Mouse (Mus musculus): ENCODE data around the gene Armh2. TPM values are rescaled to one million over a fixed set of nuclear protein-coding genes. Genes with fewer than 3 reads are reported as not detected.

Gene Armh2
- polyA plus RNA-seq, 1 experiment from 2014 or later: not detected

- Histone ChIP-seq H3K4me3 (no peak overlapping the region), H3K36me3 (no peaks in the 10 kb centered on the region), H3K27ac (ENCODE audit: poor library complexity, severe bottlenecking) (no peak overlapping the region), H3K27me3 (replicated peaks) (no peaks in the 10 kb centered on the region), H3K9ac (no peak overlapping the region), H3K9me3 (replicated peaks) (no peaks in the 10 kb centered on the region), H3K4me1 (replicated peaks) (peaks cover 7% of the 10 kb centered on the region; the same call in 1 of the 2 replicates), H3K4me2 (no peak overlapping the region)
- ATAC-seq (ENCODE audit: insufficient number of reproducible peaks, low FRiP score): no peak
- 61% methylated on average over 8 of the region's 8 CpGs for WGBS
Observed at GRCm38 (mm10) chr13:24778706-24779380, 37.8 kb downstream of the Armh2 start.

- ATAC-seq (ENCODE audit: insufficient number of reproducible peaks, low FRiP score): no peak
- H3K9ac ChIP-seq: no peak overlapping the region
- H3K4me3 ChIP-seq: no peak overlapping the region
- H3K27me3 ChIP-seq (replicated peaks): no peaks in the 10 kb centered on the region
- H3K36me3 ChIP-seq: no peaks in the 10 kb centered on the region
- no peaks in the 10 kb centered on the region for H3K9me3 ChIP-seq (replicated peaks)
- peaks cover 7% of the 10 kb centered on the region; the same call in 1 of the 2 replicates for H3K4me1 ChIP-seq (replicated peaks)
- H3K27ac ChIP-seq (ENCODE audit: poor library complexity, severe bottlenecking): no peak overlapping the region
- 58% methylated on average over 5 of the region's 5 CpGs for WGBS
- no peak overlapping the region for H3K4me2 ChIP-seq
Observed at GRCm38 (mm10) chr13:24781916-24782315, 40.9 kb downstream of the Armh2 start.

DNA sequence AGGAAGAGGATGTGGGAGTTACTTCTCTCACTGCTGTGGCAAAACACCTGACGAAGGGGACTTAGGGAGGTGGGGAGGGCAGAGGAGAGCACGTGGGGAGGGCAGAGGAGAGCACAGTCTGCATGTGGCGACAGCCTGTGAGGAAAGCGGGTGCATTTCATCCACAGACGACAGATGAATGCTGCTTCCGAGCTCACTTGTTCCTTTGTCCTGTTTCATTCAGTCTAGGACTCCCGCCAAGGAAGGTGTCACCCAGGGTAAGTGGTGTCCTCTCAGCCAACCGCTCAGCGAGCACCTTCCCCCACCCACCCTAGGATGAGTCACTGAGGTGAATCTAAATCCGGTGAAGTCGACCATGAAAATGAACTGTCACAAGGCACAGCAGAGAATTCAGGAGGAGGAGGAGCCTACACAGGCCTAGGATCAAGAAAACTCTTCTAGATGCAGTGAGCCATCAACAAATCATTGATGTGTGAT lies 45.0 kb downstream of the Armh2 start:
- Histone ChIP-seq H3K4me1 (replicated peaks) (peaks cover 7% of the 10 kb centered on the region; the same call in 1 of the 2 replicates), H3K4me2 (no peak overlapping the region), H3K4me3 (no peak overlapping the region), H3K9me3 (replicated peaks) (no peaks in the 10 kb centered on the region), H3K36me3 (no peaks in the 10 kb centered on the region), H3K27me3 (replicated peaks) (no peaks in the 10 kb centered on the region), H3K9ac (no peak overlapping the region), H3K27ac (ENCODE audit: poor library complexity, severe bottlenecking) (no peak overlapping the region)
- no peak for ATAC-seq (ENCODE audit: insufficient number of reproducible peaks, low FRiP score)
- 54% methylated on average over 11 of the region's 11 CpGs for whole genome bisulfite sequencing

DNA sequence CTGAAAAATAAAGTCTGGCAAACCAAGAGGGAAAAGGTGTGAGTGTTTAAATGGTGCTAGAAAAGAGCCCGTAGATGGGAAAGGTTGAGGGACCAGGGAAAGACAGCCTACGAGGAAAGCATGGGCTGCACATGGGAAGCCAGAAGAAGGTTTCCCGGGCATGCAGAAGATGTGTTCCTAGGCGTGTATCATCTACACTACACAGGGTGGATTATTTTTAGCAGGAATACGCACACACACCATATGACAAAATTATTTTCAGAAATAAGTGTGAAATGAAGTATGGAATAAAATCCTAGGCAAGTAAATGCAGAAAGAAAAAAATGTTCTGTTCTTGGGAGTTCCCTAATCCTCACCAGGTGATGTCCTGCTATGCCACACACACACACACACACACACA lies 46.4 kb downstream of the Armh2 start:
- WGBS: 84% methylated on average over 5 of the region's 5 CpGs
- H3K9ac ChIP-seq: no peak overlapping the region
- H3K36me3 ChIP-seq: no peaks in the 10 kb centered on the region

GRCm38 (mm10) chr13:24791349-24791748 lies 50.3 kb downstream of the Armh2 start:
- no peaks in the 10 kb centered on the region for H3K9me3 ChIP-seq (replicated peaks)
- no peak overlapping the region for H3K4me3 ChIP-seq
- no peaks in the 10 kb centered on the region for H3K4me1 ChIP-seq (replicated peaks)
- no peak for ATAC-seq (ENCODE audit: insufficient number of reproducible peaks, low FRiP score)
- no peaks in the 10 kb centered on the region for H3K27me3 ChIP-seq (replicated peaks)
- H3K36me3 ChIP-seq: no peaks in the 10 kb centered on the region
- 62% methylated on average over 2 of the region's 2 CpGs for WGBS
- no peak overlapping the region for H3K4me2 ChIP-seq
- H3K9ac ChIP-seq: no peak overlapping the region
- H3K27ac ChIP-seq (ENCODE audit: poor library complexity, severe bottlenecking): no peak overlapping the region

More for the DNA sequence above, 46.4 kb downstream of the Armh2 start:
- no peak overlapping the region for H3K4me2 ChIP-seq
- H3K9me3 ChIP-seq (replicated peaks): no peaks in the 10 kb centered on the region
- H3K27ac ChIP-seq (ENCODE audit: poor library complexity, severe bottlenecking): no peak overlapping the region
- ATAC-seq (ENCODE audit: insufficient number of reproducible peaks, low FRiP score): no peak
- no peak overlapping the region for H3K4me3 ChIP-seq
- peaks cover under 1% of the 10 kb centered on the region; the same call in 1 of the 2 replicates for H3K4me1 ChIP-seq (replicated peaks)
- no peaks in the 10 kb centered on the region for H3K27me3 ChIP-seq (replicated peaks)

- Histone ChIP-seq H3K9ac (no peak overlapping the region), H3K36me3 (no peaks in the 10 kb centered on the region), H3K27me3 (replicated peaks) (no peaks in the 10 kb centered on the region), H3K27ac (ENCODE audit: poor library complexity, severe bottlenecking) (no peak overlapping the region), H3K9me3 (replicated peaks) (no peaks in the 10 kb centered on the region), H3K4me3 (no peak overlapping the region), H3K4me2 (no peak overlapping the region), H3K4me1 (replicated peaks) (no peaks in the 10 kb centered on the region)
- no peak for ATAC-seq (ENCODE audit: insufficient number of reproducible peaks, low FRiP score)
- WGBS: 81% methylated on average over 9 of the region's 9 CpGs
Observed at GRCm38 (mm10) chr13:24792411-24793045, 51.5 kb downstream of the Armh2 start.

Other genes with a start within 250 kb of the Armh2 start
- 10.5 and 10.9 TPM in 2 replicates for gene Ripor2, start 159.0 kb upstream of the Armh2 start, polyA plus RNA-seq (2016; fragmentation: Nextera tagmentation; extraction: Ambion mirVana)
- gene Gmnn, start 20.7 kb downstream of the Armh2 start, polyA plus RNA-seq (2016; fragmentation: Nextera tagmentation; extraction: Ambion mirVana): 111 and 114 TPM in 2 replicates
- gene BC005537, start 60.4 kb downstream of the Armh2 start, polyA plus RNA-seq (2016; fragmentation: Nextera tagmentation; extraction: Ambion mirVana): 9.4 and 12.6 TPM in 2 replicates
- gene Acot13, start 90.3 kb downstream of the Armh2 start, polyA plus RNA-seq (2016; fragmentation: Nextera tagmentation; extraction: Ambion mirVana): 187 and 195 TPM in 2 replicates
- 38.5 and 38.9 TPM in 2 replicates for gene Tdp2, start 90.4 kb downstream of the Armh2 start, polyA plus RNA-seq (2016; fragmentation: Nextera tagmentation; extraction: Ambion mirVana)
- 0.28 TPM in 1 of 2 replicates, not detected in the other for gene D130043K22Rik, start 103.9 kb downstream of the Armh2 start, polyA plus RNA-seq (2016; fragmentation: Nextera tagmentation; extraction: Ambion mirVana)
- 13.3 and 13.8 TPM in 2 replicates for gene Aldh5a1, start 196.4 kb downstream of the Armh2 start, polyA plus RNA-seq (2016; fragmentation: Nextera tagmentation; extraction: Ambion mirVana)
- gene Gpld1, start 201.9 kb downstream of the Armh2 start, polyA plus RNA-seq (2016; fragmentation: Nextera tagmentation; extraction: Ambion mirVana): 0.15 and 0.24 TPM in 2 replicates

Measured in heart, embryonic 12.5 days (tissue).